Mouse (Mus musculus): ENCODE results near the gene Mfsd4b3. TPM values are rescaled to one million over a fixed set of nuclear protein-coding genes. Genes with fewer than 3 reads are reported as not detected.

Gene Mfsd4b3
- polyA plus RNA-seq, 1 experiment from 2014 or later, result 1.6 TPM

GRCm38 (mm10) chr10:39906799-39907658 is 52.9 kb downstream of the Mfsd4b3 start:
- ATAC-seq (replicated peaks; ENCODE audit: extremely low read depth, insufficient read depth, low FRiP score), result no peak
- H3K9ac ChIP-seq (ENCODE audit: low read length), result no peak overlapping the region
- WGBS, result 69% methylated on average over 10 of the region's 10 CpGs
- H3K4me2 ChIP-seq (ENCODE audit: low read depth, low read length), result no peak overlapping the region
- H3K4me3 ChIP-seq (ENCODE audit: low read length), result no peak overlapping the region
- H3K9me3 ChIP-seq (replicated peaks; ENCODE audit: control insufficient read depth, low read length), result no peaks in the 10 kb centered on the region
- no peaks in the 10 kb centered on the region for H3K27me3 ChIP-seq (ENCODE audit: control insufficient read depth, insufficient read depth, low read length)
- H3K27ac ChIP-seq (ENCODE audit: low read length), result no peak overlapping the region
- no peaks in the 10 kb centered on the region for H3K4me1 ChIP-seq (ENCODE audit: control insufficient read depth, insufficient read depth, low read length)
- no peaks in the 10 kb centered on the region for H3K36me3 ChIP-seq (ENCODE audit: control insufficient read depth, insufficient read depth)

- ATAC-seq (replicated peaks; ENCODE audit: extremely low read depth, insufficient read depth, low FRiP score), result no peak
- no peaks in the 10 kb centered on the region for H3K36me3 ChIP-seq (ENCODE audit: control insufficient read depth, insufficient read depth)
- no peak overlapping the region for H3K4me2 ChIP-seq (ENCODE audit: low read depth, low read length)
- H3K27me3 ChIP-seq (ENCODE audit: control insufficient read depth, insufficient read depth, low read length), result no peaks in the 10 kb centered on the region
- H3K4me1 ChIP-seq (ENCODE audit: control insufficient read depth, insufficient read depth, low read length), result 0 out of 2 replicates have a peak, but pooled peaks cover 3% of the 10 kb centered on the region
- WGBS, result 74% methylated on average over 3 of the region's 3 CpGs
- H3K9me3 ChIP-seq (replicated peaks; ENCODE audit: control insufficient read depth, low read length), result no peaks in the 10 kb centered on the region
- no peak overlapping the region for H3K27ac ChIP-seq (ENCODE audit: low read length)
- no peak overlapping the region for H3K4me3 ChIP-seq (ENCODE audit: low read length)
- H3K9ac ChIP-seq (ENCODE audit: low read length), result no peak overlapping the region
Observed at GRCm38 (mm10) chr10:39904191-39904590, 55.8 kb downstream of the Mfsd4b3 start.

- Histone ChIP-seq H3K27me3 (ENCODE audit: control insufficient read depth, insufficient read depth, low read length) (no peaks in the 10 kb centered on the region), H3K4me3 (ENCODE audit: low read length) (peak within 1 kb of the TSS; percentile 92), H3K4me2 (ENCODE audit: low read depth, low read length) (peak within 1 kb of the TSS; percentile 89), H3K36me3 (ENCODE audit: control insufficient read depth, insufficient read depth) (no peaks in the 10 kb centered on the region), H3K9me3 (replicated peaks; ENCODE audit: control insufficient read depth, low read length) (no peaks in the 10 kb centered on the region), H3K9ac (ENCODE audit: low read length) (peak within 1 kb of the TSS; percentile 95), H3K27ac (ENCODE audit: low read length) (peak within 1 kb of the TSS; percentile 91), H3K4me1 (ENCODE audit: control insufficient read depth, insufficient read depth, low read length) (peaks cover 8% of the 10 kb centered on the region)
- WGBS, result 0% methylated on average over 41 of the region's 41 CpGs
- peak; percentile 97 for ATAC-seq (replicated peaks; ENCODE audit: extremely low read depth, insufficient read depth, low FRiP score)
Observed at GRCm38 (mm10) chr10:39898874-39899371, 61.0 kb downstream of the Mfsd4b3 start, which contains the start of gene Mfsd4b4. Gene Mfsd4b4 (minus strand): TSS chr10:39899238.

Other genes starting within 250 kb of the Mfsd4b3 start
- gene Rev3l, start 228.0 kb downstream of the Mfsd4b3 start, polyA plus RNA-seq (2015; fragmentation: Nextera tagmentation; extraction: Ambion mirVana), result 8.4 and 9.3 TPM in 2 replicates
- gene Mfsd4b4, start 60.9 kb downstream of the Mfsd4b3 start, polyA plus RNA-seq (2015; fragmentation: Nextera tagmentation; extraction: Ambion mirVana), result 4.3 and 4.4 TPM in 2 replicates
- gene Mfsd4b2, start 33.2 kb downstream of the Mfsd4b3 start, polyA plus RNA-seq (2015; fragmentation: Nextera tagmentation; extraction: Ambion mirVana), result 0.12 TPM in 1 of 2 replicates, not detected in the other
- gene Mfsd4b5, start 26.5 kb upstream of the Mfsd4b3 start, polyA plus RNA-seq (2015; fragmentation: Nextera tagmentation; extraction: Ambion mirVana), result 0.05 TPM in 2 replicates
- gene Mfsd4b1, start 65.1 kb upstream of the Mfsd4b3 start, polyA plus RNA-seq (2015; fragmentation: Nextera tagmentation; extraction: Ambion mirVana), result 0.76 and 1.3 TPM in 2 replicates
- 20.1 and 23.3 TPM in 2 replicates for gene Slc16a10, start 182.1 kb upstream of the Mfsd4b3 start, polyA plus RNA-seq (2015; fragmentation: Nextera tagmentation; extraction: Ambion mirVana)

Data from heart, embryonic 16.5 days (tissue).